Mouse (Mus musculus) left cerebral cortex, postnatal 36 days (tissue): ENCODE measurements around the gene Uspl1. TPM values are rescaled to one million over a fixed set of nuclear protein-coding genes. Genes with fewer than 3 reads are reported as not detected.

ENCODE experiments used
- DNase-seq, 2 experiments: peaks; one replicate each; pipeline ENCODE4 v3.0.0; 2021 to 2022; ENCODE audit warnings: low spot score in 2 of 2, mixed read lengths in 1 of 2
- intact Hi-C: fragments of 180-260 bp; cut with DNase I; formaldehyde crosslinking; loops from one replicate; pipeline ENCODE4 v1.15.1; 2025
- microRNA-seq: library from miRNA; unstranded; fragments of <30 nt; microRNA quantifications from one replicate; pipeline ENCODE4 v1.2.0, GENCODE M21; 2022
- total RNA-seq, 2 experiments: library from RNA; stranded (reverse); gene quantifications; 2 replicates each; pipeline ENCODE4 v1.2.3; 2021

Uspl1 gene
- total RNA-seq, 2 experiments from 2014 or later: 38.5 to 43.6 TPM

- intact Hi-C loops: no loop called here
- DNase-seq: no peak
Measured at GRCm38 (mm10) chr5:149245391-149245964, 61.3 kb downstream of the Uspl1 start.

- DNase-seq: no peak
- intact Hi-C loops: no loop called here
Measured at GRCm38 (mm10) chr5:149245965-149246470, 61.9 kb downstream of the Uspl1 start.

- intact Hi-C loops: no loop called here
- no peak for DNase-seq
Measured at GRCm38 (mm10) chr5:149247047-149247904, 63.1 kb downstream of the Uspl1 start.

- intact Hi-C loops: no loop called here
- DNase-seq: no peak
Measured at GRCm38 (mm10) chr5:149252303-149252702, 68.2 kb downstream of the Uspl1 start.

GRCm38 (mm10) chr5:149253491-149253890 is 69.3 kb downstream of the Uspl1 start:
- no peak for DNase-seq
- intact Hi-C loops: no loop called here

GRCm38 (mm10) chr5:149255522-149255921 is 71.4 kb downstream of the Uspl1 start:
- no peak for DNase-seq
- intact Hi-C loops: no loop called here

GRCm38 (mm10) chr5:149257518-149258281 is 73.5 kb downstream of the Uspl1 start:
- intact Hi-C loops: no loop called here
- no peak for DNase-seq

- no peak for DNase-seq
- intact Hi-C loops: no loop called here
Measured at GRCm38 (mm10) chr5:149259093-149259492, 74.9 kb downstream of the Uspl1 start.

GRCm38 (mm10) chr5:149261449-149261848 is 77.3 kb downstream of the Uspl1 start:
- intact Hi-C loops: no loop called here
- DNase-seq: no peak

GRCm38 (mm10) chr5:149261866-149262265 is 77.7 kb downstream of the Uspl1 start:
- DNase-seq: no peak
- intact Hi-C loops: no loop called here

- no peak for DNase-seq
- intact Hi-C loops: no loop called here
Measured at GRCm38 (mm10) chr5:149264405-149264804, 80.3 kb downstream of the Uspl1 start, which contains the start of gene Alox5ap. Alox5ap (plus strand) TSS chr5:149264767.

GRCm38 (mm10) chr5:149264878-149265279 is 80.7 kb downstream of the Uspl1 start:
- intact Hi-C loops: no loop called here
- no peak for DNase-seq

Small RNA genes lying within 50 kb of the gene (microRNA-seq; reads per million reads assigned to microRNA genes)
- not detected for gene Gm24105

Other genes starting within 250 kb of the Uspl1 start
- 10 to 100 TPM; 14.8 to 36.1 TPM for gene Gm42791, start 189.2 kb upstream of the Uspl1 start, total RNA-seq
- gene Hmgb1, start 139 bp downstream of the Uspl1 start, total RNA-seq: 100 to 1,000 TPM; 122 to 123 TPM
- gene Alox5ap, start 80.4 kb downstream of the Uspl1 start, total RNA-seq: 10 to 100 TPM; 12.5 to 14.2 TPM
- 10 to 100 TPM; 14.5 to 16.5 TPM for gene Medag, start 227.4 kb downstream of the Uspl1 start, total RNA-seq